Mouse (Mus musculus) testis, adult 2 months (tissue): ENCODE measurements around the gene Ipcef1. TPM values are rescaled to one million over a fixed set of nuclear protein-coding genes. Genes with fewer than 3 reads are reported as not detected.

ENCODE experiments used
- H3K27ac ChIP-seq: fragments of 200-500 bp; 2 replicates; pipeline ENCODE4 v1.5.1; 2012; ENCODE audit warnings: low read depth, low read length; ENCODE audit not compliant: control insufficient read depth, insufficient read depth
- H3K27me3 ChIP-seq: fragments of 200-500 bp; 2 replicates; pipeline ENCODE4 v1.6.1; 2012; ENCODE audit warnings: mild to moderate bottlenecking, low read length, moderate library complexity; ENCODE audit not compliant: control insufficient read depth, insufficient read depth
- H3K36me3 ChIP-seq: fragments of 200-500 bp; 2 replicates; pipeline ENCODE4 v1.6.1; 2012; ENCODE audit warnings: mild to moderate bottlenecking, low read length; ENCODE audit not compliant: control insufficient read depth, insufficient read depth
- H3K4me1 ChIP-seq: fragments of 200-500 bp; 2 replicates; pipeline ENCODE4 v1.6.1; 2012; ENCODE audit warnings: low read length; ENCODE audit not compliant: control insufficient read depth, insufficient read depth
- H3K4me3 ChIP-seq: fragments of 200-500 bp; 2 replicates; pipeline ENCODE4 v1.5.1; 2012; ENCODE audit warnings: low read depth, mild to moderate bottlenecking, low read length, moderate library complexity, mixed read lengths; ENCODE audit not compliant: control insufficient read depth
- CTCF ChIP-seq: fragments of 200-500 bp; IDR thresholded peaks from 2 replicates; pipeline ENCODE4 v1.5.1; 2012; ENCODE audit warnings: low read depth, mild to moderate bottlenecking, inconsistent platforms, low read length, moderate library complexity; ENCODE audit not compliant: control insufficient read depth, insufficient read depth, insufficient replicate concordance
- POLR2A ChIP-seq: fragments of 200-500 bp; IDR thresholded peaks from 2 replicates; pipeline ENCODE4 v1.6.1; 2012; ENCODE audit warnings: low read depth, mild to moderate bottlenecking, inconsistent platforms, low read length, moderate library complexity; ENCODE audit not compliant: control insufficient read depth
- polyA plus RNA-seq: library from polyadenylated mRNA; depleted of rRNA; stranded (reverse); fragments of >200 nt; gene quantifications from 2 replicates; pipeline ENCODE4 v1.2.3, GENCODE M21; 2012

Gene Ipcef1
- polyA plus RNA-seq, 1 experiment, result not detected

DNA sequence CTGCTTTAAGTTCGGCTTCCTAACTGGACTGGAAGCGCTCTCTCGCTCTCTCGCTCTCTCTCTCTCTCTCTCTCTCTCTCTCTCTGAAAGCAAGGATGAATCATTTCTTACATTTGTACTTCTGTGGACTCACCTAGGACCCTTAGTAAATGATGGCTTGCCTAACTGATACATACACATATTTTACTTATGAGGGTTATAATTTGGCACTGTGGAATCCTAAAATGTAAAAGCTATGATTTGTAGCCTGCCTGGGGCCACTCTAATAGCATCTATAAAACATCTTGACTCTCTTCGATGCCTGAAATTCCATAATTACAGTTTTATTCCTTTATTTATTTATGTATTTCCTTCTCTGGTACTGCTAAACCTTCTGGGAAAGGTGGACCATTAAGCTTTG is 18.6 kb upstream of the Ipcef1 start:
- TF ChIP-seq CTCF (no peak), POLR2A (no peak)
- Histone ChIP-seq H3K4me3 (no peak overlapping the region), H3K27ac (no peak overlapping the region), H3K4me1 (no peaks in the 10 kb centered on the region; the same call in 1 of the 2 replicates), H3K36me3 (no peaks in the 10 kb centered on the region), H3K27me3 (no peaks in the 10 kb centered on the region)

GRCm38 (mm10) chr10:7070100-7070835 is 18.0 kb upstream of the Ipcef1 start:
- no peaks in the 10 kb centered on the region for H3K36me3 ChIP-seq
- H3K4me1 ChIP-seq, result no peaks in the 10 kb centered on the region; the same call in 1 of the 2 replicates
- TF ChIP-seq POLR2A, result no peak
- TF ChIP-seq CTCF, result no peak
- H3K27me3 ChIP-seq, result no peaks in the 10 kb centered on the region
- H3K27ac ChIP-seq, result no peak overlapping the region
- H3K4me3 ChIP-seq, result no peak overlapping the region

DNA sequence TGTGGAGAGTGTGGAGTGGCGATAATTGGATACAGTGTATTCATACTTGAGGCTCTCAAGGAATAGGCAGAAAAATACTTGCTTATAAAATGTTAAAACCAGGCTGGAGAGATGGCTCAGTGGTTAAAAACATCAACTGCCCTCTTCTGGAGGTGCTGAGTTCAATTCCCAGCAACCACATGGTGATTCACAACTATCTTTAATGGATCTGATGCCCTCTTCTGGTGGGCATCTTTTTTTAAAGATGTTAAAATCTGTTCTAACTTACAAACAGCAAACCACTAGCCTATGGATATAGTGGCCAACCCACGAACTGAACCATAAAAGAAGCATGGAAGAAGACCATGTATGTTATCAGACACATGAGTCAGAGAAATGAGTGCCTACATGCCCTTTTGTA is 16.8 kb upstream of the Ipcef1 start:
- TF ChIP-seq CTCF (no peak), POLR2A (no peak)
- no peak overlapping the region for H3K4me3 ChIP-seq
- H3K36me3 ChIP-seq, result no peaks in the 10 kb centered on the region
- H3K4me1 ChIP-seq, result no peaks in the 10 kb centered on the region; the same call in 1 of the 2 replicates
- no peak overlapping the region for H3K27ac ChIP-seq
- no peaks in the 10 kb centered on the region for H3K27me3 ChIP-seq

GRCm38 (mm10) chr10:7068608-7069007 is 16.3 kb upstream of the Ipcef1 start:
- H3K4me3 ChIP-seq, result no peak overlapping the region
- H3K4me1 ChIP-seq, result no peaks in the 10 kb centered on the region; the same call in 1 of the 2 replicates
- H3K36me3 ChIP-seq, result no peaks in the 10 kb centered on the region
- no peak for TF ChIP-seq CTCF
- no peak for TF ChIP-seq POLR2A
- no peak overlapping the region for H3K27ac ChIP-seq
- no peaks in the 10 kb centered on the region for H3K27me3 ChIP-seq

- no peaks in the 10 kb centered on the region for H3K27me3 ChIP-seq
- TF ChIP-seq POLR2A, result no peak
- no peak for TF ChIP-seq CTCF
- no peak overlapping the region for H3K4me3 ChIP-seq
- H3K4me1 ChIP-seq, result no peaks in the 10 kb centered on the region; the same call in 1 of the 2 replicates
- no peak overlapping the region for H3K27ac ChIP-seq
- no peaks in the 10 kb centered on the region for H3K36me3 ChIP-seq
These were observed 11.6 kb upstream of the Ipcef1 start for GRCm38 (mm10) chr10:7063752-7064457.

DNA sequence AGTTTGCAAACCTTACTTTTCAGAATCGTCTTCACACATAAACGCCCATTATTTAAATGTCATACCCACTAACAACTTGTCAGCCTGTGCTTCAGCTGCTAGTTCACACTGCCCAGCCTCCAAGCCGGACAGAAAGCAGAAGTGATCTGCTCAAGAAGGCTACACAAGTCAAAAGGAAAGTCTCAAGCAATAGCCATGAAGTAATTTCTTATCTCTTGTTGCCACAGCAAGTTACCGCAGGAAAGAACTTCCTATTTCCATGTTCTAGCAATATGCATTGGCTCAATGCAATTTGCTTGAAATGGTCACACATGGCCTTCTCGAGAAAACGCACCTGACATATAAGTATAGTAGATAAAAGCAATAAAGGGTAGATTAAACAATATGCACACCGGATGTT is 10.7 kb upstream of the Ipcef1 start:
- H3K4me1 ChIP-seq, result no peaks in the 10 kb centered on the region
- no peaks in the 10 kb centered on the region for H3K36me3 ChIP-seq
- H3K27ac ChIP-seq, result no peak overlapping the region
- H3K4me3 ChIP-seq, result no peak overlapping the region
- H3K27me3 ChIP-seq, result no peaks in the 10 kb centered on the region
- no peak for TF ChIP-seq POLR2A
- TF ChIP-seq CTCF, result no peak

DNA sequence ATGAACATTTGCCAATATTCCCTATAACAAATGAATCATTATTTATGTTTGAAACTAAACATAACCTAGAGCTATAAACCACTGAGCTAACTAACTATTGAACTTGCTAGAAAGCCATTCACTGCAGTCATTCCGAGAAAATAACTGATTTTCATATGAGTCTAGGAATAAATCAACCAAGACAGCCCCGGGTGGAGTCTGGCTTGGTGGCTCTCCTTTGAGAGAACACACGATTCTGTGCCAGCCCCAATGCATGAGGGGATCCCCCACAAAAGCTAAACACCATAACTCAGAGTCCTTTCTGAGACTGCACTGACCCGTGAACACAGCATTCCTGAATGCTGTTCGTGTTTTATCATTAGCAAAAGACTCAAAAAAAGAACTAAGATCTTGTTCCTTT is 8.0 kb upstream of the Ipcef1 start:
- Histone ChIP-seq H3K27me3 (no peaks in the 10 kb centered on the region), H3K27ac (no peak overlapping the region), H3K36me3 (no peaks in the 10 kb centered on the region), H3K4me3 (no peak overlapping the region), H3K4me1 (no peaks in the 10 kb centered on the region)
- TF ChIP-seq CTCF (no peak), POLR2A (no peak)
